Mouse (Mus musculus): ENCODE data around the gene Cfap58.

The Cfap58 gene

DNA sequence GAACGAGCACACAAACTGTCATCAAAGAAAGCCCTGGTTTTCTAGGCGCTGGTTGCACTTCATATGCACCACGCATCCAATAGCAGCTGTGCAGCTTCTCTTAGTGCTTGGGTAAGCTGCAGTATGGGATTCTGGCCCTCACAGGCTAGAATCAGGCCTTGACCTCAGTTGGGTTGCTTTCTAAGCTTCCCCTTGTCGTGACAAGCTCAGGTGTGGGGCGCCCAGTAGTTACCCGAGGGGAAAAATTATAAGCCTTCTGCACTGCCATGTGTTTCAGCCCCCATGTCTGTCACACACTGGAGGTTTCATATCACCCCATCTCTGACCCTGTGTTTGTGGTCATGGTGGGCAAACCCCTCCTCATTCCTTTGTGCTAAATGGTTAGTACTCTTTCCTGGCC, 42.0 kb downstream of the Cfap58 start:
- DNase-seq (ENCODE audit: low spot score) = no peak

DNA sequence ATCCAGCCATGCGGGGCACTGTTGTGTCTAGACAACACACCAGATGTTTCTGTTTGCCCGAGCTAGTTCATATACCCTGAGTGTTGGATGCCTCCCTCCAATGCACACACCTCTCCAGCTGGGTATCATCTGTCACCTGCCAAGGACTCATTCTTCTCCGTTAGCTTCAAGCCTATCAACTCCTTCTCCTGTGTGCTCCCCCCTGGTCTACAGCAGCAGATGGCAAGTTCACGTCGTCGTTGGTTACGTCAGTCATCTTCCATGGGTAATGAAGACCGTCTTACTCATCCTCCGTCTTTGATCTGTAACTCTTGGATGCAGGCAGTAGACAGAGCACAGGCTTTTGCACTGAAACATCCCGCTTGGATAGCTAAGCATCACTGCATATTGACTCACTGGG, 42.8 kb downstream of the Cfap58 start:
- no peak for DNase-seq (ENCODE audit: low spot score)

DNA sequence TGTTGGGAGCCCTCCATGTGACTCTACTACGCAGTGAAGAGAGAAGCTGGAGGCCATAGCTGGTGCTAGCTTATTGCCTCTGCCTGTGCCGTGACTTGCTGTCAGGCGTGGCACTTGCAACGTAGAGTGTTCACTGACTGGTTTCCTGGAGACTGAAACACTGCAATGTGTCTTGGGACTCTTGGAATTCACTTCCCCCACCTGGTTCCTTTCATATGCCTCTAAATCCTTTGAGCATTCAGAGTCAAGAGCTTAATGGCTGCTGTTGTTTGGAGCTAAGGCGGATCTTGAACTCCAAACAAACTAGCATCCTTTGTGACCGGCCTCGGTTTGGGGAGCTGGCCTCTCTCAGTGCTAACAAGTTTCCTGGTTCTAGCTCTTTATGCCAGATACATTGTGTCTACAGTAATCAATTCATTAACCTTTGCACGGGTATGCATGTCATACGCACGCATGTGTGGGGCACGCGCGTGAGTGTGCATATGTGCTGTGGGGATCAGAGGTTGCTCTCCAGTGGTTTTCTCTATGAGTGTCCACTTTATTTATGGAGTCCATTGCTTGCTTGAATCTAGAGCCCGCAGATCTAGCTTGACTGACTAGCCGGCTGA, 48.2 kb downstream of the Cfap58 start:
- no peak for DNase-seq (ENCODE audit: low spot score)

DNA sequence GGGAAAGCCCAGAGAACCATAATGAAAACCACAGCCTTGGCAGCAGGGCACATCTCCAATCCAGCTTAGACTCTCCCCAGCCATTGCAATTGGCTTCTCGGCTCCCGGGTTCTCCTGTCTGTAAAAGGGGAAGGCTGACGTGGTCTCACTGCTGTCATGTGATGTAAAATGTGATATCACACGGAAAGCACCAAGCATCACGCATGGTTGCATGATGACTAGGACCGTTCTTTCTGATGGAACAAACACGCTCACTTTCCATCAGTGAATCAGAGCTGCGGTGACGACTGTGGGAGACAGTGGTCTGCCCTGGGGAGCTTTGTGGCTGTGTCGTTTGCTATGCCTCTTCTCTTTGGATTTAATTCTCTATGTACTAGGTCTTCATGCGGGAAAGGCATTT, 50.5 kb downstream of the Cfap58 start:
- no peak for DNase-seq (ENCODE audit: low spot score)

DNA sequence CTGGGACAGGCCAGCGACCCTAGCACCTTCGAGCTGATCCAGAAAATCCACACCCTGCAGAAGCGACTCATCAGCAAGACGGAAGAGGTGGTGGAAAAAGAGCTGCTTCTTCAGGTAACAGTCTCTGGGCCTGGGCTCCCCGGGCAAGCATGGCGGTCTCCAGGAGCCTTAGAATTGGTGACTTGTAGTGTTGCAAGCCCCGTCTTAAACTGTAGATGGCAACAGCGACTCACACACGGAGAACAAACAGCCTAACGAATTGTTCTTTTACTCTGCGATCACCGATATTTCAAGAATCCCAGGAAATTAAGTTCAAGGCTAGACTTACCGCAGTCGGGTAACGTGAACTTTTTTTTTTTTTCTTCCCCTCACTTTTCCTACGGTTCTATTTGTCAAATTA, 51.0 kb downstream of the Cfap58 start:
- DNase-seq (ENCODE audit: low spot score) = no peak

DNA sequence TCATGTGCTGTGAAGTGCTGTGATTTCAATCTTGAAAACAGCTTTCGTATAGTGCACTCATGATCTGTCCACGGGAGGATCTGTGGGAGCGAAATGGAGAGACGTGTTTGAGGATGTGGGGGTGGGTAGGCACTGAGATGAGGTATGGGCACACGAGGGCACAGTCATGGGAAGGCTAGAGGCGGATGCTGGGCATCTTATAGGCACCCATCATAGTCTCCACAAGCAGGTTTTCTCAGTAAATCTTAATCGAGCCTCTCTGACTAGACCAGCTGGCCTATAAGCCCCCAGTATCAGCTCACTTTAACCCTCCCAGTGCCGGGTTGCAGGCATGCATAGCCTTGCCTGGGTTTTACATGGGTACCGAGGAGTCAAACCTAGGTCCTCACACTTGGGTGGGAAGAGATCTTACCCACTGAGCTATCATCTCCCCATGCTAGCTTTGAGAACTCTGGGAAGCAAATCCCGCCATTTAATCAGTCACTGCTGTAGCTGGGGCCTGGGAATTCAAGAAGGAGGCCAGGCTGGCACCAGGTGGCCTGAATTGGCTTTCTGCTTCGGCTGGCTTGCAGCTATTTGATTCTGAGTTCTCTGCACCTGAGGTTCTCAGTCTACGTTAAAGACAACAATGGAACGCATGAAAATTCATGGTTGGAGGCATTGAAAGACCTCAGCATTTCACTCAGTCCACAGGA, 51.6 kb downstream of the Cfap58 start:
- no peak for DNase-seq (ENCODE audit: low spot score)

DNA sequence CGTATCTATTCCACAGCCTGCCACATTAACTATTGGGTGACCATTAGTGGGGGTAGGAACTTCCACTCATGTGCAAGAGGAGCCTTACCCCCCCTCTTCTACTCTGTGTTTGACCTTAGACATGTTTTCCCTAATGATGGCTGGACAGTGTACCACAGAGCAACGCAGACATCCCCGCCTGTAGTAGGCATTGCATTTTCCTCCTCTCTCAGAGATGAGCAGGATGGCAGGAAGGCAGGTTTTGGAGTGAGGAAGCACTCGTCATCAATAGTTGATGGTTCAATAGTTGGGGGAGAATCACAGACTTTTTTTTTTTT, 52.1 kb downstream of the Cfap58 start:
- DNase-seq (ENCODE audit: low spot score) = no peak

DNA sequence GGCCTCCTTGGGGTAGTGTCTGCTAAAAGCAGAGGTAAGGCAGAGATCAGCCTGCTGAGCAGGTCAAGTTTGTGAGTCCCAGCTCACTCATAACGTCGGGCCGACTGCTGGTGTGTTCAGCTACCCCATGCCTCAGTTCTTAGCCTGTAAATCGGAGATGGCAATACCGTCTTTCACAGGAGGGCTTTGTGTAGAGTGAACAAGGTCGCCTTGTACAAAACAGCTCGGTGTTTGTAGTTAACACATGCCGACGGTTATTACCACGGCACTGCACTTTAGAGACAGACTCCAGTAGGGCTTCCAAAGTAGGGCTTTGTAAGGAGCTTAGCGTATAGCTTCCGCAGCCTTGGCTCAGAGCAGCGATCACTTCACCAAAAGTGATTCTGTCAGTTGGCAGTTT, 63.8 kb downstream of the Cfap58 start:
- no peak for DNase-seq (ENCODE audit: low spot score)

DNA sequence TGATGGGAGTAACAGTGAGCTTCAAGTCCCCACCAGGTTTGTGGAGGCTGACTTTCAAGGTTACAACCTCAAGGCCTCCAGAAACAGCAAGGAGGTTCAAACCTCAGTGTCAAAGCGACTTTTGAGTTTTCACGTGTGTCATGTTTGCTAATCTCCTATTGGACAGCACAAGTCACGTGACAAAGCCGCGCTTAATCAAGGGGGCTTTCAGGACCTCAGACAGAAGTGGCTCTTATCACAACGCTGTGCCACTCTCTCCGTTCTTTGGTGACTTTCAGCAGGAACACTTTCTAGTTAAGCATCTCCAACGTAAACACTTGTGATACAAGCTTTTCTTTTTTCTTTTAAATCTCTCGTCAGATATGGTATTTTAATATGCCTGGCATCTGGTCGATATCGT, 64.3 kb downstream of the Cfap58 start:
- no peak for DNase-seq (ENCODE audit: low spot score)

DNA sequence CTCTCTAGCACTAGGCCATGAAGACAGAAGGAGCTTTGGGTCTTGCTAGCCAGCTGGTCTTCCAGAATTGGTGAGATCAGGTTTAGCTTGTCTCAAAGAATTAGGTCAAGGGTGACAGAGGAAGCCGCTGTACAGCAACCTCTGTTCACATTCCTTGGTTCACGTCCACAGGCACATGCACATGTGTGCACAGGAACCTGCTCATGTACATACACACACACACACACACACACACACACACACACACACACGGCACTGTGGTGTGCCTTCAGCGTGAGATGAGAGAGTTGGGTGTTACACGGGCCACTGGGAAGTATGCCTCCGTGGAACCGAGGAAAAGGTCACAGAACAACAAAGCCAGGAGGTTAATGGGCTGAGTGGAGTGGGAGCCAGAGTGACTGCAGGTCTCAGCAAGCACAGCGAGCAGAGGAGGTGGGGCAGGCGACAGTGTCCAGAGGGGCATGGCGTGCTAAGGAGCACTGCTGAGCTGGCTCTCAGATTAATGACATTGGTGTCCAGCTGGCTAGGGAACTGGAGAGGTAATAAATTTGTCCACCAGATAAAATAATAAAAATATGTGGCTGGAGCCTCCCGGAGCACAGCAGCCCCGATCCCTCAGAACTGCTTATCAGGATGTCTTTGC, 71.4 kb downstream of the Cfap58 start:
- no peak for DNase-seq (ENCODE audit: low spot score)

DNA sequence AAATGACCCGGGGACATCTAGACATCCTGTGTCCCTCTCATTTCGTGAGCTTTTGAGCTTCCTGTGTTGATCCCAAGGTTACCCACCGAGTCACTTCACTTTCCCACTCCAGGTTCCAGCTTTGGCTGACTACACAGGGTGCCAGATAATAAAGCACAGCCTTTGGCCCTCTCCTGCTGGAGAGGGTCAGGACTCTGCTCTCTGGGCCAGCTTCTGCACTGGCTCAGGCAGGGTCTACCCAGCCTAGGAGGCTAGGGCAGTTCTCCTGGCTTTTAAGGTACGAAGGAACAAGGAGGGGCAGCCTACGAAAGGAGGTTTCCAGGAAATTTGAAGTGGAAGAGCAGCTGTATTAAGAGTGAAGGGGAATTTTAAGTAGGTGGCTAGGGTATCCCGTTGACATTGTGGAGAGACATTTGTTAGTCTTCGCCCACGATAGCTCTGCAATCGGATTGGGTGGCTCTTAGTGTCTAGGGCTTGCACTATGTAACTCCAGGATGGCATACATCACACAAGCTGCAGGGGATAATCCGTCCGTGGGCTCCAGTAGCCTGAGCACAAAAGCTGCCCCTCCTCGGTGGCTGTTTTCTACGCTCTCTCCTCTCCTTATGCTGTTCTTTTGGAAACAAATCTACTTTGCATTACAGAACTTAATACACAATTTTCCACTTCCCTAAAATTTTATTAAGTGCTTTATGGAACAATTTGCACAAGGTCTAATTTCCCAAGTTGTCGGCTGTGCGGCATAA, 72.3 kb downstream of the Cfap58 start:
- no peak for DNase-seq (ENCODE audit: low spot score)

DNA sequence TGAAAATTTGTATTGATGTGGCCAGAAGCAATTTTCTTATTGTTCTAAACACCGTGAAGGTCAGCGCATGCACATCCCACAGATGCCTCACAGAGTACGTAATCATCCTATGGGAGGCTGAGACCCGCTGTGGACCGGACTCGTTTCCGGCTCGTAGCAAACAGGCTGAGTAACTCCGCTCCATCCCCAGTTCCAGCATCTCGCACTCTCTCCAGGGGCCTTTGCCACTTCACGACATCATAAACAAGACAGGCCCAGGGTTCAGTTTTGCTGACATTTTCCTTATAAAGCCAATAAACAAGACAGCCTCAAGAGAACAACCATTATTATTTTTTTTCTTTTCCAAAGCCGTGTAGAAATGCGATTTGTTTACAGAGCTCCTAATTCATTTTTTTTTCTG, 82.6 kb downstream of the Cfap58 start:
- DNase-seq (ENCODE audit: low spot score) = no peak

DNA sequence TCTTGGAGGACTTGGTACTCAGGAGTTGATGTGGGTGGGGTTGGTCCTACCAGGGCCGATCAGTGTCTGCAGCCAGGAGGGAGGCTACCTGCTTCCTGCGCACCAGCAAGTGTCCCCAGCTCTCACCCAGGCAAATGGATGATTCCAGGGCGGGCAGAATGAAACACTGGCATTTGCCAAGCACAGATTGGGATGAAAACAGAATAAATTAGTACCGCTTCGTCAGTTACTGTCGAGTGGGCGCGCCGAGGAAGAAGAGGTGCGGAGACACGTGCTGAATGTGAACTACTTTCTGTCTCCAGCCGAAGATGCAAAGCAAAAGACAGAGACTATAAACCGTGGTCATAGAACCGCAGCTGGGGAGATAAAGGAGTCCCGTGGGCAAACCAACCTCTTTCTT, 84.0 kb downstream of the Cfap58 start:
- no peak for DNase-seq (ENCODE audit: low spot score)

DNA sequence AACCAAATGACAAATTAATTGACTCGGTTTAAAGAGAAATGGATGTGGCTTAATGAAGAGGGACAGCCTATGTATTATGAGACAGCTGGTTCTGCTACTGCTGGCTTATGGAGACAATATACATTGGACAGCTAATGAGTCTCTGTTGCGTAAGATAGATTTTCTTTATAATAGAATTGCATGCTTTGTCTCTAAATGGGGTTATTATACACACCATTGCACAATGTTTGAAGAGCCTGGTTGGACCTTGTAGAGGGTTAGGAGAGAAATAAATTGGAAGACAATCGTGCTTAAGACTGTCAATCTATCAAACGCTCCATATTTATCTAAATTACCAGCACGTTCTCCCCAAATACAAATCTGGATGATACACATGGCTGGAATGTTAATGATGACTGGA, 85.3 kb downstream of the Cfap58 start:
- DNase-seq (ENCODE audit: low spot score) = no peak

DNA sequence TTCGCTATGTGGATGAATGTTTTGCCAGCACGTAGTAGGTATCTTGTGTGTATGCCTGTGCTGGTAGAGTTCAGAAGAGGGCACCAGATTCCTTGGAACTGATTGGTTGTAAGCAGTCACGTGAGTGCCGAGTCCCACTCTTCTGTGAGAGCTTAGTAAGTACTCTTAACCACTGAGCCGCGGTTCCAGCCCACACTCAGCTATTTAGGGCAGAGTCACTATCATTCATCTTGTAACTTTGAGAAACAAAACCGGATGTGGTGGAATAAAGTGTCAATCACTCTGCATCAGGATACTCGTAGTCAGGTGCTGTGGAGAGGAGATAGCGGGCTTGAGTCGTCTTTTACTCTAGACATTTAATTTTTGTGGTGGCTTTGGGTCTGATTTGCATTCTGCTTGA, 86.3 kb downstream of the Cfap58 start:
- no peak for DNase-seq (ENCODE audit: low spot score)

DNA sequence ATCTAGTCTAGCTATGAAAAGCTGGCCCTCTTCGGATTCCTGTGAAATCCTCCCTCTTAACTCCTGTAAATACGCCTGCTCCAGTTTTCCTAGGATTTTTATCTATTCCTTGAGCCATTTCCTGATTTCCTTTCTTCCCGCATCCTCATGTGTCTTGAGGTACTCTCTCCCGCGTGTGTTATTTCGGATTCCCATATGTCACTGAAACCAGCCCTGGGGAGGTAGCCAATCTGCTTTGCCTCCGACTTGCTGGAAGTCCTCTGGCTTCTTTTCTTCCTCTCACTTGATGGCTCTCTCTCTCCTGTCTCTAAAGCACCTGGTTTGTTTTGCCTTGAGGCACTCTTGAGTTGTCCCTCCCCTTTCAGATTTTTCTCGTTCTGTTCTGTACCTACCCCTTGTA, 87.9 kb downstream of the Cfap58 start:
- no peak for DNase-seq (ENCODE audit: low spot score)

DNA sequence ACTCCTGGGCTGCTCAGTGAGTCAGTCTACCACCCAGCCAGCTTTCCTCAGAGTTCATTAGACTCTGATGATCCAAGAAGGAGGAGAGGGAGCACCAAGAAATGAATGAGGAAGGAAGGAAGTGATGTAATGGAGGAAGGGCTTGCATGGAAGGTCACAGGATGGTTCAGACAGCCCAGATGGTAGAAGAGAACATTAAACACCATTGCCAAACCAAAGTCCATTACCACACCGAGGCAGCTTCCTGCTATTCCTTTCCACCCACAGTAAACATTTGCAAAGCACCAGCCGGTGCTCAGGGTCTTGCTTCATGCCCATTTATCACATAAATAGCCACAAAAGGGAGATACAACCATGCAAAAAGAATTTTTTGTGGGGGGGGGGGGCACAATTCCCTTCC, 89.4 kb downstream of the Cfap58 start:
- DNase-seq (ENCODE audit: low spot score) = no peak

DNA sequence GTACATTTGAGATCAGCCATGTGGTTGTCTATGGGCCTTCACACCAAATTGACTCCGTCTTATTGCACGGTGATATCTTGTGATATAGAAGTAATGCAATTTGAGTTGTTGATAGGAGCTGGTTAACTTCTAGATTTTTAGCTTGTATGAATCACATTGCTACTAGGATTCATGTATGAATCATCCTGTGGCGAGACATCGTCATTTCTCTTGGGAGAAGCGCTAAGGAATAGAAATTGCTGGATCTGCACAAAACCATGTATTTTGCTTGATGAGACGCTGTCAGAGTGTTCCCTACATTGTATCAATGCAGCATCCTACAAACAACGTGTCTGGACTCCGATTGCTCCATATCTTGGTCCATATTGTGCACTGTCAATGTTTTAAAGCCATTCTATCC, 102.1 kb downstream of the Cfap58 start:
- no peak for DNase-seq (ENCODE audit: low spot score)

DNA sequence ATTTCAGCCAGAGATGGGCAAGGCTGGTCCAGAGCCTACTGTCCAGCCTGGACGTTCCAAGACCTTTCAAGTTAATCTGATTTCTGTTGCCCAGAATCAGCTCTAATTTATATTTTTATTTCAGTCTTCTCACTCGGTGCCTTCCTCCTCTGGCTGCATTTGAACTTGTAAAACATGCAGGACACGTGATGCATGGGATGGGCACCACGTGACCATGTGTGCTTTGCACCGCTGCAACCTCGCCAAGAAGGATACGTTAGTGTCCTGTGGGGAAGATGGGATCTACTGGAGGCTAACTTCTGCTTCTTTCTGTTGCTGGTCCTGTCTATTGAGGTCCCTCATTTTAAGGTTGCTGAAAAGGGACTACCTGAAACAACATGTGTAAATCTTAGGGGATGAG, 109.8 kb downstream of the Cfap58 start:
- DNase-seq (ENCODE audit: low spot score) = no peak

DNA sequence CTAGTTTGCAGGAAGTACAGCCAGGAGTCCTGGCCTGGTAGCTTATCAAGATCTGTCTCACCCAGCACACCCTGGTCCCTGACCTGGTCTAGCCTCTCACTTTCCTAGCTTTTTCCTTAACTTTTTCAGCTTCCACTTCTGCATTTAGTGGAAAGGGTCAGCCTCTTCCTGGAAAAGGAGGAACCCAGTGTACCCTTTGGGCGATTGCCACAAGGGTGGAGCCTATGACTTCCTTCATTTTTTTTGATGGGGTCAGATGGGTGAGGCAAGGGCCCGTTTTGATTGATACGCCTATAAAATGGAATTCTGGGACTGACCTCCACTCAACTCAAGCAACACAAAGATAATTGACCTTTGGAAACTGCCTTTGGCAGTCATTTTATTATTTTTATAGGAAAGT, 111.9 kb downstream of the Cfap58 start:
- no peak for DNase-seq (ENCODE audit: low spot score)

DNA sequence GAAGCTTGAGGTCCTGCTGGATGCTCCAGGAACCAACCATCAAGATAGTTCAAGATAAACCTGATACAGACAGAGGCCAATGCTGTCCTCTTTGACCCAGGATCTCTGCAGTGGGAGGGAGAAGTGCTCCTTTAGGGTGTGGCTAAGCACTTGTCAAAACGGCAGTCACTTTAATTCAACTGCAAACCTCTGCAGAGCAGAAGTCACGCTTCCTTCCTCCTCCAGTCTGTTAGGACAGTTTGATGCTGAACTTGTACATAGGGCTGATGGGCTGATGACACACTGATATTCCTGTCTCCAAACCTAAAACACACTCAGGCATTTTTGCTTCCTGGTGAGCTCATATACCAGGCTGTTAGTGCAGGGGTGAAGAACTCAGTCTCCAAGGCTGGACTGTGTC, 125.8 kb downstream of the Cfap58 start:
- no peak for DNase-seq (ENCODE audit: low spot score)

DNA sequence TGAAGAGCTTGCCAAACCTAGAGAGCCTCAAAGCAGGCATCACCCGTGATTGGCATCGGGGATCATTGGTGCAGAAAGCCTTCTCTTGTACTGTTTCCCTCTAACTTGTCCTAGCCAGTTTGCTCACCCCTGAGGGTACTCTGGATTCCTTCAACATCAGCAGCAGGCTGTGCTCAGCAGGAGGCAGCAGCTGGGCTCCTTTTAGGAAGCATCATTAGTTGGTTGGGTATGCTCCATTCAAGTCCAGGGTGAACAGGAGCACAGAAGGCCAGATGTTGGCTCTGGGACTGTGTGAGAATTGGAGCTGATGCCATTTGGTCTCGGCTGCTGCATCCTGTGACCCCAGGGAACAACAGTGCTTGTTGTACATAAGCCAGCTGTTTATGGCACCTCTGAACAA, 142.2 kb downstream of the Cfap58 start:
- DNase-seq (ENCODE audit: low spot score) = no peak

DNA sequence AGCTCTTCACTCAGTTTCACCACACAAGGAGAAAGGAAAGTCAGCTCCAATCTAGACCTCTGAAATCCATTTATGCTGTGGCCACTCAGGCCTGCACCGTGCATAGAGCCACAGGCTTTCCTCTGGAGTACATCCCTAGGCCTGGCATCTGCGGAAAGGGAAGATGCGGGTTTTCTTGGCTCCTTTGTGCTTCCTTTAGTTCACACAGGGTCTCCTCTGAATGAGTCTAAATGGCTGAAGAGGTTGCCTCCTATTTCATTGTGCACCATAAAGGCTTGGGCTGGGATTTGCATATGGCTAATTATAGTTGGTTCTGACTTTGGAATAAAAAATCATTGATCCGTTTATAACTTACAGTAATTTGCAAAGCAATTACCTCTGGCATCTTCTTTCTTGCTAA, 144.0 kb downstream of the Cfap58 start:
- no peak for DNase-seq (ENCODE audit: low spot score)
